Mouse (Mus musculus) CD8-positive naive resting alpha-beta T cell, adult 2 months (primary cell): ENCODE measurements around the gene Psmb1.
"Not testable (repeated sequence)": the region's sequence is repeated elsewhere in the genome, so short reads cannot be mapped to it uniquely, and the experiment has no call there.

ENCODE experiments used
- DNase-seq, 2 experiments: peaks; one replicate each; pipeline ENCODE4 v3.0.0; 2022; ENCODE audit warnings: low read depth in 2 of 2, low spot score in 2 of 2

The Psmb1 gene

GRCm38 (mm10) chr17:15499656-15500394, at the start of gene Psmb1, which contains the start of gene Tbp:
TSS of gene Psmb1 (minus strand) at chr17:15499751.
TSS of gene Tbp (plus strand) at chr17:15499888.
- DNase-seq: peak; percentile 93 to 95

GRCm38 (mm10) chr17:15546440-15546839, 46.9 kb upstream of the Psmb1 start:
- DNase-seq: no peak

DNA sequence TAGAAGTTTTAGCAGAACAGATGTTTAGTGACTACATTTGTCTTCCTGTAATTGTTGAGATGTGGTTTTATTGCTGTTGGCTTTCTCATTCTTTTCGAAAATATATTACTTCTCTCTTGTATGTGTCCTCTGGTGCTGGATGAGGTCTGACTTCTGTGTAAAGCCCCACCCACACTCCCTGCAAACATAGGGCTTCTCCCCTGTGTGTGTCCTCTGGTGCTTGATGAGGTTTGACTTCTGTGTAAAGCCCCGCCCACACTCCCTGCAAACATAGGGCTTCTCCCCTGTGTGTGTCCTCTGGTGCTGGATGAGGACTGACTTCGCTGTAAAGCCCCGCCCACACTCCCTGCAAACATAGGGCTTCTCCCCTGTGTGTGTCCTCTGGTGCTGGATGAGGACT, 44.3 kb upstream of the Psmb1 start:
- not testable (repeated sequence) for DNase-seq

DNA sequence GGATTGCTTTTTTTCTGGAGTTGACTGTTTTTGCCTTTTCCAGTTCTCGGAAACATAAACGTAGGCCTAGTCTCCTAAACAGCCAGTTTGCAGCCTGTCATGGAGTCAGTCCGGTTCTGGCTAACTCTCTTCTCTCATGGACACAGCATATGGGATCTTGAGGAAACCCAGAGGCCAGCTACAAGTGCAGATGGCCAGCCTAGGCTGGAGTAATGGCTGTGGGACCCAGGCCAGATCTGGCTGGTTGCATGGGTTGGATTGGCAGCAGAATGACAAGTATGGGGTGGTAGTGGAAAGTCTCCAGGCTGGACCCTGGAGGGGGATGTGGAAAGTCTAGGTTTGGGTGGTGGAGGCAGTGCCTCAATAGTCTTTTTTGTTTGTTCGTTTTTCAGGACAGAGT, 40.8 kb upstream of the Psmb1 start:
- no peak for DNase-seq

DNA sequence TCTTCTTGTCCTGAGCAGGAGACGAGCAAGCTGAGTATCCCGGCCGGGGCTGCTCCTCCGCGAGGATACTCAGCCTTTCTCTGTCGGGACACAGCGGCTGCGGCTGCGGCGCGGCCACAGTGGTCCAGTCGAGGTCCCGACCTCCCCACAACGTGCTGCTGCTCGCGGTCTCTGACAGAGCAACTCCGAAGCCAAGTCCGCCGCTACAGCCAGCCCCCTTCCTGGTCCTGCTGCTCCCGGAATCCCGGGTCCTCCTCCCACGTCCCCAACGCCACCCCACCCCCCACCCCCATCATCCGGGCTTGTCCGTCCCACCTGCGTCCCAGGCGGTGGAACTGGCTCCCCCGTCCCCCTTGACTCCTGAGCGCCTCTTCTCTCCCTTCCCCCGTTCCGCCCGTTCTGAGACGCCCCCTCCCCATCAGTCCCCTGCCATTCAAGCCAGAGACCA, 36.9 kb upstream of the Psmb1 start:
- DNase-seq: no peak

DNA sequence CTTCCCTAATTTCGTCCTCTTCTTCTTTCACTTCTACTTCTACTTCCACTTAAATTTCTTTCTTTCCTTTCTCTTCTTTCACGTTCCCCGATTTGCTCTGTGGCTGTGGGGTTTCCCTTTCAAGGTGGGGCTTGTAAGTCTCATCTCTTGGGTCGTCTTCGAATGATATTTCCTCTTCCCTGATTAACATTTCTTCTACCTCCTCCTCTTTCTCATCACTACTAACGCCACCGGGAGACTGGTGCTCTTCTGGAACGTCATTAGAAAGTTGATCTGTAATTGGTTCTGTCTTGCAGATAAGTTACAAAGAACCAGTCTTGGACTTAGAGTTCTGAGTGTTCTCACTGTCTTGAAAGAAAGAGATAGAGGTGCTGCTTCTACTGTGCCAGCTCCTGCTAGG, 36.4 kb upstream of the Psmb1 start:
- no peak for DNase-seq

GRCm38 (mm10) chr17:15535162-15535800, 35.7 kb upstream of the Psmb1 start:
- no peak for DNase-seq

GRCm38 (mm10) chr17:15530141-15530540, 30.6 kb upstream of the Psmb1 start:
- peak; percentile 27 to 43 for DNase-seq

- no peak for DNase-seq
Measured at GRCm38 (mm10) chr17:15528887-15529286, 29.3 kb upstream of the Psmb1 start.

- DNase-seq: no peak
Measured at GRCm38 (mm10) chr17:15527811-15528136, 28.2 kb upstream of the Psmb1 start.

GRCm38 (mm10) chr17:15526986-15527810, 27.6 kb upstream of the Psmb1 start, which contains the start of gene Pdcd2:
TSS of gene Pdcd2 (minus strand) at chr17:15527301.
- peak; percentile 89 for DNase-seq

DNA sequence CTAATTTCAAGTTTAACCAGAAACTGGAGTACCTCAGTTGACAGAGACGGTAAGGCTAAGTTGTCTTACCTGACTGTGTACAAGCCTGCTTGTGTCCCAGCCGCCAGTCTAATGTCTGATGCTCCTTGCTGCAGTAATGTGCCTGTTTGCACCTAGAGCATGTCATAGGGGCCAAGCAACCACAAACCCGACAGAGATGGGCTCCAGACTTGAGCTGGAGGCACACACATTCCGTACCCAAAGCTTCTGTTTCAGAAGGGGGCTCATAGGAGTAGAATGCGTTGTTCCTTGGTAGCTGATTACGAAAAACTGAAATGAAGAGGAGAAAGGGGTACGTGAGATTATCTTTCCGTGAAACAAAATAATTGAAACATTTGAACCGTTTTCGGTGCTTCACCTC, 26.8 kb upstream of the Psmb1 start:
- DNase-seq: no peak

DNA sequence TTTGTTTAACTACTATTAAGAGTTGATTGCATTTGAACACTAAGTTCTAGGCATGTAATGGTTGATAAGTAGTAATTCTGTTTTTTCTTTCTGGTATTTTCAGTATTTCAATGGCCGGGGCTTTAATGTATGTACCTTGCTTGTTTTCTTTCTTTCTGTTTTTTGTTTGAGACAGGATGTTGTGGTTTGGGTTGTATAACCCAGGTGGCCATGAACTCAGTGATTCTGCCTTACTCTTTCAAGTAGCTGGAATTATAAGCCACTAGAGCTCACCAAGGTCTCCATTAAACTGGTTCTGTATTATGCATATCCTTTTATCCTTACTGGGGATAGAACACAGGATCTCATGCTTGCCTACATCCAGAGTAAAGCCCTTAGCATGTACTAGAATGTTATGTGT, 19.2 kb upstream of the Psmb1 start:
- DNase-seq: no peak

GRCm38 (mm10) chr17:15518186-15518585, 18.6 kb upstream of the Psmb1 start:
- DNase-seq: no peak

DNA sequence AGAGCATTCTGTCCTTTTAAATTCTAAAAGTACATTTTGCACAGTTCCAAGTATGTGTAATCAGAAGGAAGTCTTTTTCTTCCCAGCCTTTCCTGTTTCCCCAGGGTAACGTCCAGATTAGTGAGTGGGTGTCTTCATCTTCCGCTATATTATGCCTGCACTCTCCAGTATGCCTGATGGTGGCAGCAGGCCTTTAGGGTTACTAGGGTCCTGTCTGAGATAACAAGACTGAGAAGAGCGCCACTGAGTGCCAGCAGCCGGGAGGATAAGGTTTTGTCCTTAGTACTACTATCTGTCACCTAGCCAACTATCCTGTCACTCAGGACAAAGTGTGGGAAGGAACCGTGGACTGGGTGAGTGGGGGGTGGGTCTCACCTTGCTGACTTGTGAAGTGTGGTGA, 18.2 kb upstream of the Psmb1 start:
- DNase-seq: no peak

GRCm38 (mm10) chr17:15510694-15511093, 11.1 kb upstream of the Psmb1 start:
- no peak for DNase-seq

GRCm38 (mm10) chr17:15498753-15499113, 818 bp downstream of the Psmb1 start:
- no peak for DNase-seq

DNA sequence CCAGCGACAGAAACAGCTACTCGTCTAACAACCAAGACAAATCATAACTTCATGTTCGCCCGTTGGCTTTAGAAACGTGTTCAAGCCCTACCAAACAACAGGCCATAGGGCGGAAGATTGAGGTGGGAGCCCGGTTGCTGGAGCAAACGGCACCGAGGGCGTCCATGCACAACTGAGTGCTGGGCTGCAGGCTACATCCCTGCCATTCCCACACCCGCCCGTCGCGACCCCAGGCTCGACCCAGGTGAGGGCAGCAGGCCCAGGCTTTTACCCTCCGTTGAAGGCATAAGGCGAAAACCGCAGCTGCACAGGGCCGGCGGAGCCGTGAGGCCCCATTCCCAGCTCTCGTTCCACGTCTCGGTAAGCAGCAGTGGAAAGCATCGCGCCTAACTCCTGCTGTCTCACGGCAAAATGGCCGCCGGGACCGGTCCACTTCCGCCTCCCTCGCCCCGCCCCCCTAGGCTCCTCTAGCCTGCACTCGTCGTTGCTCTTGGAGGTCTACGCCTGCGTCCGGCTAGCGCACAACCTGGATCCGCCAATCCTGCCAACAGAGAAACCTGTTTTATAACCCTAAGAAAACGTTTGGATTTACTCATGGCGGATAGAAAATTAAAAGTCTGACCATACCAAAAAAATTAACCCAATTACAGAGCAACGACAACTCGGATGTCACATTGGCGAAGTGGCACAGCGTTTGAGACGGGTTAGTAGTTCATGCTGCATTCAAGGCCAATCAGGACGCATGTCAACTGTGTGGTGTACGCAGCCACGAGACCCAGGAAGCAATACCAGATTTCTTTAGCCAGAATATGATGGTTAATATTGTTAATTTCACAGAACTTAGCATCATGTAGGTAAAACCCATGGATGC, 1.4 kb downstream of the Psmb1 start:
- DNase-seq: peak; percentile 85 to 90

DNA sequence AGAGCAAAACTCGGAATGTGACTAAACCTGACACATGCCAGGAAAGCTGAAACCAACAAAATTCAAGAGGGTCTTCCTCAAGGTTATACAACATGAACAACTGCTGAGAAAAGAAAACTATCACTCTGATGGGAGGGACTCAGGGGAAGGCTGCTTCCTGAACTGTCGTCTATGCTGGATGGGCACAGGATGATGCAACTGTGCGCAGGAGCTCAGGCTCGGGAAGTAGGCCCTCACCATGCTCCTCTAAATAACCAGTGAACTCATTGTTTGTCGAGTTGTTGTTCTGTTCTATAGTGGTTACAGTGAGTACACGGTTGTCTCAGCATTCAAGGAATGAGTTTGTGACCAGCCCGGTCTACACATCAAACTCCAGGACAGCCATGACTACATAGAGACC, 9.0 kb downstream of the Psmb1 start:
- no peak for DNase-seq

- no peak for DNase-seq
Measured at GRCm38 (mm10) chr17:15472671-15473070, 26.9 kb downstream of the Psmb1 start.

DNA sequence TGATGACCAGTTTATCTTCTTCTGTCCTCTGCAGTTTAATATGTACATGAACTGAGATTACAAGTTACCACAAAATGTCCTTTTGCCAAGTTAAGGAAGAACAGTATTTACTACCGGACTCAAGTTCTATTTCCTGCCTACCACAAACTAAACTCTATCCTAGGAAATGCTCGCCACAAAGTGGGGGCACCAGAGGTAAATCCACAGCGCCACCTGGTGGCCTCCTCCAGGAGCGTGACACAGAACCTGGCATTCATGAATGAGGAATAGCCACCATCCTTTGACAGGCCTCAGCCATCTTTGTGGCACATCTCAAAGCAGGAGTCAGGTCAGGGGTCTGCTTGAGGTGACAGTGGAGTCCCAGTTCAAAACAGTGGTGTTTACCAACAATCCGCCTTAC, 31.9 kb downstream of the Psmb1 start:
- DNase-seq: peak; percentile 33 to 51
